Mouse (Mus musculus) midbrain, postnatal 0 days (tissue): ENCODE data around the gene 4933428G20Rik. TPM values are rescaled to one million over a fixed set of nuclear protein-coding genes. Genes with fewer than 3 reads are reported as not detected.

Experiments
- ATAC-seq: fragments of 200-750 bp; cut with Nextera tagmentation; 2 replicates; pipeline ENCODE4 v1.8.0; 2017; ENCODE audit warnings: moderate number of reproducible peaks, mild to moderate bottlenecking, moderate TSS enrichment, moderate library complexity; ENCODE audit not compliant: low FRiP score
- DNase-seq: peaks from one replicate; pipeline ENCODE4 v3.0.0-alpha.2; 2015; ENCODE audit warnings: low spot score
- H3K27ac ChIP-seq: fragments of 300-500 bp; sonication (generic); 2 replicates; pipeline ENCODE4 v1.5.1; 2014; ENCODE audit warnings: low read depth, mild to moderate bottlenecking, low read length, mixed read lengths
- H3K27me3 ChIP-seq: fragments of 300-500 bp; sonication (generic); 2 replicates; pipeline ENCODE4 v1.6.1; 2014; ENCODE audit warnings: low read length, control low read depth, mixed read lengths; ENCODE audit not compliant: insufficient read depth
- H3K36me3 ChIP-seq: fragments of 300-500 bp; sonication (generic); 2 replicates; pipeline ENCODE4 v1.6.1; 2014; ENCODE audit warnings: low read length, control low read depth, mixed read lengths; ENCODE audit not compliant: insufficient read depth
- H3K4me1 ChIP-seq: fragments of 300-500 bp; sonication (generic); 2 replicates; pipeline ENCODE4 v1.6.1; 2014; ENCODE audit warnings: mild to moderate bottlenecking, control low read depth, antibody characterized with exemption, low read length, mixed read lengths; ENCODE audit not compliant: insufficient read depth
- H3K4me2 ChIP-seq: fragments of 300-500 bp; sonication (generic); 2 replicates; pipeline ENCODE4 v1.6.1; 2014; ENCODE audit warnings: low read depth, mild to moderate bottlenecking, low read length, mixed read lengths; ENCODE audit not compliant: poor library complexity, severe bottlenecking
- H3K4me3 ChIP-seq: fragments of 300-500 bp; sonication (generic); 2 replicates; pipeline ENCODE4 v1.5.1; 2014; ENCODE audit warnings: low read depth, mild to moderate bottlenecking, low read length, moderate library complexity
- H3K9ac ChIP-seq: fragments of 300-500 bp; sonication (generic); replicated peaks from 2 replicates; pipeline ENCODE4 v1.6.1; 2014; ENCODE audit warnings: mild to moderate bottlenecking, low read length, moderate library complexity, mixed read lengths; ENCODE audit not compliant: poor library complexity, severe bottlenecking
- H3K9me3 ChIP-seq: fragments of 300-500 bp; sonication (generic); 2 replicates; pipeline ENCODE4 v1.6.1; 2016; ENCODE audit warnings: low read length, control low read depth
- CTCF ChIP-seq: IDR thresholded peaks from 2 replicates; pipeline ENCODE4 v1.5.1; 2016; ENCODE audit warnings: antibody characterized with exemption, mild to moderate bottlenecking
- WGBS: fragments of 180-500 bp; shearing (Covaris S2); extraction: QIAGEN DNeasy Blood & Tissue Kit; methylation state at CpG from one replicate; pipeline ENCODE4 v1.1.7; 2014; 5-methylcytosine and 5-hydroxymethylcytosine counted together
- polyA plus RNA-seq: library from polyadenylated mRNA; unstranded; fragments of >200 nt; fragmentation: Nextera tagmentation; extraction: Ambion mirVana; gene quantifications from 2 replicates; pipeline ENCODE4 v1.2.1, GENCODE M21; 2015
- total RNA-seq: library from RNA; depleted of rRNA; stranded (reverse); fragments of >200 nt; gene quantifications from 2 replicates; pipeline ENCODE4 v1.2.3, GENCODE M21; 2014

4933428G20Rik gene
- total and polyA plus RNA-seq, 2 experiments from 2014 or later = 0.91 TPM; not detected in 1

DNA sequence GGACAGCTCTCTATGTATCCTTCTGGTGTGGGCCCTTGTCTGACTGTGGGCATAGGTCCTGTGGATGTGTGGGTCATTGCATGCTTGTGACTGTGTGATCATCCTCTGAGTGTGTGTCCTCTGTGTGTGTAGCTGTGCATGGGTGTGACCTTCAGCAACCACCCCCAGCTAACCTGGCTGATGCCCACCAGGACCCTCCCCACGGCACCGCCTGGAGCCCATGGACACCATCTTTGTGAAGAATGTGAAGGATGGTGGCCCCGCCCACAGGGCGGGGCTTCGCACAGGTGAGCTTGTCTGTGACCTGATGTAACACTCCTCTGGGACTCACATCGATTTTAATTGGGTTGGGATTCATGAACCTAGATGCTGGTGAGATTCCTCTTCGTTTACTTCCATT, 52.2 kb downstream of the 4933428G20Rik start:
- H3K4me1 ChIP-seq = peaks cover 10% of the 10 kb centered on the region
- 82% methylated on average over 7 of the region's 7 CpGs for WGBS
- no peak overlapping the region for H3K4me2 ChIP-seq
- H3K27ac ChIP-seq = no peak overlapping the region
- ATAC-seq = no peak
- H3K4me3 ChIP-seq = no peak overlapping the region
- H3K36me3 ChIP-seq = peaks cover 44% of the 10 kb centered on the region
- no peak overlapping the region for H3K9ac ChIP-seq
- no peak for DNase-seq
- H3K9me3 ChIP-seq = no peaks in the 10 kb centered on the region
- TF ChIP-seq CTCF = no peak
- H3K27me3 ChIP-seq = no peaks in the 10 kb centered on the region

DNA sequence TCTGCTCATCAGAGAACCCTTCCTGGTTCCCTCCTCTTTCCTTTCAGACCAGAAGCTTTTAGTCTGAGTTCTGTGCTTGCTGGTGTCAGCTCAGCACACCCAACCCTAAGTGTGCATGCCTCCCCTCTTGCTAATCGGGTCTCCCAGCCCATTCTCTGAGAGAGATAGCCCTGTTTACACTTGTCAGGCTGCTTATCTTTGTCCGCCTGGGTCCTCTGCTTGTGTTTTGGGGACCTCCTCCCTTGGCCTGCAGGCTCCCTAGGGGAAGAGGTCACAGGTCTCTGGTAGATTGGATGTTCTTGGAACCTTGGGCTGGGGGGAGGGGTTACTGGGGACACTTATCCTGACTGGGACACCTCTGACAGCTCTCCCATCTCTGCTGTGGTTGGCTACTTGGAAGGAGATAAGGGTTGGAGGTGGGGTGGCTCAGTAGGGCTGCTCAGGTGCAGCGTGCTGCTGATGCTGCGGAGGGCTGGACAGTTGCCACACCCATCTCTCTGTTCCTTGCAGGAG, 54.1 kb downstream of the 4933428G20Rik start:
- no peak overlapping the region for H3K4me2 ChIP-seq
- no peak overlapping the region for H3K4me3 ChIP-seq
- H3K9me3 ChIP-seq = no peaks in the 10 kb centered on the region
- H3K4me1 ChIP-seq = peaks cover 3% of the 10 kb centered on the region
- peaks cover 32% of the 10 kb centered on the region for H3K36me3 ChIP-seq
- WGBS = 59% methylated on average over 4 of the region's 4 CpGs
- DNase-seq (no peak), ATAC-seq (no peak)
- no peak for TF ChIP-seq CTCF
- no peaks in the 10 kb centered on the region for H3K27me3 ChIP-seq
- H3K27ac ChIP-seq = no peak overlapping the region
- H3K9ac ChIP-seq = no peak overlapping the region

DNA sequence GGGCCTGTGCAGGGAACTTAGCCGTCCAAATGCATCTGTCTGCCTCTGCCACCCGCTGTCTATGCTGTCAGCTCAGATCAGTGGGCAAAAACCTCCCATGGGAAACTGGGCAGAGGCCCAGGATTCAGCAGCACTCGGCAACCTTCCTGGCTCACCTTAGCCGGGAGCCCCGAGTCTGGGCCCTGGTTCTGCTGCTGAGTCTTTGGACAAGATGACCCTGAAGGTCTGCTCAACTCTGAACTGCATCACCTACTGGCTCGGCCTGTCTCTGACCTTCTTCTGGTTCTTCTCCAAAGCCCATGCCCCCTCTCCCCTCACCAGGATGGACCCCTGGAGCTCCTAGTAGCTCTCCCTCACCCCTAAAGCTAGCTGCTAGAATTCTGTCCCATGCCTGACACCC, 54.5 kb downstream of the 4933428G20Rik start:
- Histone ChIP-seq H3K27me3 (no peaks in the 10 kb centered on the region; the same call in 1 of the 2 replicates), H3K27ac (no peak overlapping the region), H3K9me3 (no peaks in the 10 kb centered on the region), H3K36me3 (peaks cover 32% of the 10 kb centered on the region), H3K9ac (no peak overlapping the region), H3K4me2 (no peak overlapping the region), H3K4me3 (no peak overlapping the region), H3K4me1 (peaks cover 3% of the 10 kb centered on the region; the same call in 1 of the 2 replicates)
- no peak for ATAC-seq
- WGBS = 74% methylated on average over 6 of the region's 6 CpGs
- TF ChIP-seq CTCF = no peak
- no peak for DNase-seq

DNA sequence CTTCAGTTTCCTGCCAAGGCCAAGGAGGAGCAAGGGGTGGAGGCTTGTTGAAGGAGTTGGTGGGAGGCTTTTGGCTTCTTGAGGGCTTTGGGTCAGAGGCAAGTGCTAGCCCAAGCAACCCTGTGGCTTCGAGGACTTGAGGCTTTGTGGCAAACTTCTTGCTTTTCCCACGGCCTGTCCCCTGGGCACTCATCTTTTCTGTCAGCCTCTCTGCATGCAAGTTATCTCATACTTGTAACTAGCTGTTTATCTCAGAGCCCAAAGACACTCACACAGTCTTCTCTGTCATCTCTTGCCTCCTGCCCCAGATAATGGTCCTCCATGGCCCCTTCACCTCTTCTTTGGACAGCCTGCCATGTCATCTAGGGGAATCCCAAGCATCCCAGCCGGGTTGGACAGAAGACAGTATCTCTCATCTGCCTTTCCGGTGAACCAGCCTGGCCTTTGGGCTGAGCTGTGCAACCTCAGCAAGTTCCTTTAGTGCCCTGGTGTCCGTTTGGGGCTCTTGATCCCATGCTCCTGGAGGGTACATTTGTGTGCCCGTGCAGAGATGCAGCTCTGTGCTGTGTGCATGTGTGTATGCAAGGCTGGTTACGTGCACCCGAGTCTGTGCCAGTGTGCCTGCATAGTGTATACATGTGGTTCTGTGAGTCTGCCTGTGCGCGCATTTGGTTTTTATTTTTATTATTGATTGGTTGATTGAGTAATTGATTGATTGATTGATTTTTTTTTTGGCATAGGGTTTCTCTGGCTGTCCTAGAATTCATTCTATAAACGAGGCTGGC, 57.1 kb downstream of the 4933428G20Rik start:
- H3K9ac ChIP-seq = no peak overlapping the region
- WGBS = 86% methylated on average over 11 of the region's 11 CpGs
- DNase-seq = no peak

DNA sequence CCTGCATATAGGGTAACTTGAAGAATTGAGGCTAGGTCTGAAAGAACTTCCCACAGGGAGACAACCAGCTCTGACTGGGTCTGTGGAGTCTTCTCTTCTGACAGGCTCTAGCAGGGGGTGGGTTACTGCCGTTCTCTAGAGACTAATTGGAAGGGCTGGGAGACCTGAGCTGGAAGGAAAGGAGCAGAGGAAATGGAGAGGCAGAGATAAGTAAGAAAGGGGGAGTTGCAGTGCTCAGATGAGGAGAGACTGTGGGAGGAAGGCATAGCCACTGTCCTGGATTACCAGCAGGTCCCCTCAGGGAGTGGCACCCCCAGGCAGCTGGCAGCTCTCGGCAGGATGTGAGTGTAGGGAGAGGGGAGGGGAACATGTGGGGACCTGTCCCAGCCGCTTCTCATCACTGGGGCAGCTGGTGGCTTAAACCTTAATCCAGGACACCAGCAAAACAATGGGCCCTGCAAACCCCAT, 58.4 kb downstream of the 4933428G20Rik start:
- no peak overlapping the region for H3K27ac ChIP-seq
- ATAC-seq (no peak), DNase-seq (no peak)
- no peaks in the 10 kb centered on the region for H3K4me1 ChIP-seq
- no peak overlapping the region for H3K4me3 ChIP-seq
- no peak for TF ChIP-seq CTCF
- no peaks in the 10 kb centered on the region; the same call in 1 of the 2 replicates for H3K27me3 ChIP-seq
- H3K9ac ChIP-seq = no peak overlapping the region
- no peaks in the 10 kb centered on the region for H3K9me3 ChIP-seq
- H3K36me3 ChIP-seq = peaks cover 24% of the 10 kb centered on the region
- WGBS = 4% methylated on average over 3 of the region's 3 CpGs
- no peak overlapping the region for H3K4me2 ChIP-seq

More for the DNA sequence above, 57.1 kb downstream of the 4933428G20Rik start:
- H3K36me3 ChIP-seq = peaks cover 24% of the 10 kb centered on the region
- no peak overlapping the region for H3K4me2 ChIP-seq
- H3K27me3 ChIP-seq = no peaks in the 10 kb centered on the region; the same call in 1 of the 2 replicates
- no peaks in the 10 kb centered on the region for H3K4me1 ChIP-seq
- no peak for ATAC-seq
- H3K4me3 ChIP-seq = no peak overlapping the region
- H3K9me3 ChIP-seq = no peaks in the 10 kb centered on the region
- no peak for TF ChIP-seq CTCF
- H3K27ac ChIP-seq = no peak overlapping the region
